Mouse (Mus musculus): ENCODE measurements around the gene Btbd2.

DNA sequence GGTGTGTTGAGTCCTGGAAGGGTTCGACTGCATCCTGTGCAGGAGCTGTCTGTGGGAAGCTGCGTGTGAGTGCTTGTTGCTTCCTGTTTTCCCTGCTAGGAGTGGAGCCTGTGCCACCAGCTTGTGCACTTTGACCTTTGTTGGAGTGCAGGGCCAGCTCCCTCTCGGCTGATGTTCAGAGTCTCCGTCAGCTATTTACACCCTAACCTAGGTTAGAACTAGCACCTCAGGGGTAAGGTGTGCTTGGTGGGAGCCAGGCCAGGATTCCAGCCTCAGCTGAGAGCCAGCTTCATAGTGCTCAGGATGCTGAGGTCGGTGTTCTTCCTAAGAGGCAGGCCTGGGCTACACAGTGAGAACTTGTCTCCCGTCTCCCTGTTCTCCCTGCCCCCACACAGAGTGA lies 21.5 kb downstream of the Btbd2 start:
- TF ChIP-seq EP300 (IDR thresholded peaks at IDR 0.05; ENCODE audit: low read depth) (no peak), CTCF (IDR thresholded peaks at IDR 0.05; ENCODE audit: low read depth) (no peak)

All from liver, embryonic 14.5 days (tissue).